Mouse (Mus musculus): Measurements from ENCODE around the gene B4galt1.
A peak's percentile ranks its signal among the peaks of the same experiment; 100 is the strongest.

The B4galt1 gene

DNA sequence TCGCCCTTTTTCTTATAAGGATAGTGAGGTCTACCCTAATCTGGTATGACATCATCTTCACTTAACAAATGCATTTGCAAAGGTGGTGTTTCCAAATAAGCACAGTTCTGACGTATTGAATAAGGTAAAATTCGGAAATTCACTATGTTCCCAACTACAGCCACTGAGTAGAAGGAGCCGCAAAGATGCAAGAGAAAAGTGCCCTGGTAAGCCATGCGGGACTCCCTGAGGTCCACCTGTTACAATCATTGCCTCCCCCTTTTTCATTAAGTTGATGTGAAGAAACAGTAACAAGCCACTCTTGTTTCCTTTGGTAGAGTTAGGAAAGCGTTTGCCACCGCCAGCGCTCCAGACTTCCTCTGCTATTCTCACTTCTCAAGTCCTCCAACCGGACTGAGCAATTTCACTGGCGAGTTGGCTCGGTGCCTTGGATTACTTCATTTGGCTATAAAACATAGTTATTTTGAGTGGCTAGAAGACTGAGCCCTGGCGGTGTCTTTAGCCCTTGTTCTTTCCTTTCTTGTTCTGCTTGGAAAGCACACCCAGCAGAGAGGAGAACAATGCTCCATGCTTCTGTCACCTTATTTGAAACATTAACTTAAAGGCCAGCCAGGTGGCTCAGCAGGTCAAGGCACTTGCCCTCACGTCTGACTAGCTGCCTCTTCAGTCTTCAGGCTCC, 14.9 kb upstream of the B4galt1 start:
- peak; percentile 32 for DNase-seq

GRCm38 (mm10) chr4:40864361-40864760, 10.6 kb upstream of the B4galt1 start:
- no peak for DNase-seq

DNA sequence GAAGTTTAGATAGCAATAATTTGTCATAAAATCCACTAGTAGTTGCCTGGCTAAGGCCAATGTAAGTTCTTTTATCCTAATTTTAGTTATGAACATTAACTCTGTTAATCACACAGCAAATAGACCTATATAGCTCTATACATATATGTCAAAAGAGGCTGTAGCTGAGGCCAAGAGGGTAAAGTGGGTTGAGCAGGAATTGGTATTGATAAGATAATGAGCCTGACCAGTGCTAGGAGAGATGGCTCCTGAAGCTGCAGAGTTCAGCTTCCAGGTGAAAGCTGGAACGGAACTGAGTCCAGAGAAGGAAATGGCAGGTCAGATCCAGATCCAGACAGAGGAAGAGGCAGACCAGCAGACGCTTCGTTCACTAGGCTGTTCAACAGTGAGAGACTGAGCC, 9.5 kb upstream of the B4galt1 start:
- DNase-seq: no peak

- no peak for DNase-seq
Observed at GRCm38 (mm10) chr4:40861131-40861530, 7.3 kb upstream of the B4galt1 start.

GRCm38 (mm10) chr4:40857824-40858346, 4.1 kb upstream of the B4galt1 start:
- DNase-seq: no peak

GRCm38 (mm10) chr4:40856571-40856970, 2.8 kb upstream of the B4galt1 start:
- DNase-seq: no peak

GRCm38 (mm10) chr4:40854387-40854933, 655 bp upstream of the B4galt1 start:
- DNase-seq: no peak

- DNase-seq: no peak
Observed at GRCm38 (mm10) chr4:40852861-40853564, 792 bp downstream of the B4galt1 start.

DNA sequence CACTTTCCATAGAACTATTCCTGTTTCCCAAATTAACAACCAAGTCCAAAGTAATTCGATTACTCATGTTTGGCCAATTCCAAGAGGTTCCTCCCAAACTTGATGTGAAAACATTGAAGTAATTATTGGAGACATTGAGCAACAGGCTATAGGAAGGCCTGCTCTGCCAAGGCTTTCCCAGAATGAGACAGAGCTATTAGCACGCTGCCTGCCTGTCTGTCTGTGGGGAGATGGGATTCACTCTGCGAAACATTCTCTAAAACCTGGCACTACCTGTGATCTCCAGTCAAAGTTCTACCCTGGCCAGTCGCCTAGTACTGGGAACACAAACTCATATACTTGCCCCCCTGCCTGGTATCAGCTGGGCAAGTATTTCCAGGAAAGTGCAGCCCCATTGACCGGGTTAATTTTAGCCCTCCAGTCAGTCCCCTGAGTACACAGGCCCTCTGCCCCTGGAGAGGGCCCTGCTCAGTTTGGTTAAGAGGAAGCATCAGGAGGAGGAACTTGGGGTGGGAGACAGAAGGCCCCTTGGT, 1.5 kb downstream of the B4galt1 start:
- no peak for DNase-seq

DNA sequence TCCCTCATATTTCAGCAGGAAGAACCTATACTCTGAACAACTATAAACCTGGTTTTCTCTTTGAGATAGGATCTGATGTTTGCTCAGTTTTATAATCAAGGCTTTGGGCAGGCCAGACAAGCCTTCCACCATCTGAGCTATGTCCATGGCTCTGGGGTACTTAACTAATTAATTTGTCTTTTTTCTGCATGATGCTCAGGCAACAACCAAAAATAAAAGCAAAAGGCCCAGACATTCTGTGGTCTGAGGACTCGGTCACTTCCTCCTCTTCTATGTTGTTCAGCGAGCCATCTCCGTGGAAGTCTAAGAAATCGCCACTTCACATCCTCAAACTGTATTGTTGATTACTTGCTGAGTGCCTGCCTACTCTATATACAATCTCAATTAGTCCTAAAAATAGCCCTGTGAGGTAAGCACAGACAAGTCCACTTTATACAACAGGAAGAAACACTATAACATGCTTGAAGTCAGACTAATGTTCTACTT, 2.0 kb downstream of the B4galt1 start:
- DNase-seq: no peak

DNA sequence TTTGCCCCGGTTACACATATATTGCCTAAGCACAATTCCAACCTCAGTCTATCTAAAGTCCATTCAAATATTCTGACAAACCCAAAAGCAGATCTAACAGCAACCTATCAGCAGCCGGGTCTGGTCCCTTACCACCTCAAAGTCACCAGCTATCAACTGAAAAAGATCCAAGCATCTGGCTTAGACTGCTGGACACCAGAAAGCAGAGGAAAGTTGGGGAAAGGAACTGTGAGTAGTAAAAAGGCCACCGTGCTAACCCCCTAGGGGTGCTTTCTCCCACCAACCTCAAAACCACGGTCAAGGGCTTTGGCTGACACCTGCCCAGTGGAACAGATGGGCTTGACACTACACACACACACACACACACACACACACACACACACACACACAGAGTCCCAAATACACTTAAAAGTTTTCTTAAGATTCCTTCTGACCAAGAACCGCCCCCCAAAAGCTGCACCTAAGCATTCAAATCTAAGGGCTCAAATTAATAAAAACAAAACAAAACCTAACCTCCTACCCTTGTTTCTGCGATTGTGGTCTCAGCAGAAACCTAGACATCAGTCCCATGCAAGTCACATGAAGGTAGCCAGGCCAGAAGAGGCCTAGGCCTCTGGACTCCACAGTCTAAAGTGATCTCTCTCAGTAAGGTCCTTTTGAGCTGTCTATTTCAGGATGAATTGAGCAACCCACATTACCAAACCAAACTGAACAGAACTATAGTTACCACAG, 2.6 kb downstream of the B4galt1 start:
- DNase-seq: no peak

GRCm38 (mm10) chr4:40850582-40850981, 3.2 kb downstream of the B4galt1 start:
- no peak for DNase-seq

GRCm38 (mm10) chr4:40849518-40849917, 4.3 kb downstream of the B4galt1 start:
- DNase-seq: no peak

DNA sequence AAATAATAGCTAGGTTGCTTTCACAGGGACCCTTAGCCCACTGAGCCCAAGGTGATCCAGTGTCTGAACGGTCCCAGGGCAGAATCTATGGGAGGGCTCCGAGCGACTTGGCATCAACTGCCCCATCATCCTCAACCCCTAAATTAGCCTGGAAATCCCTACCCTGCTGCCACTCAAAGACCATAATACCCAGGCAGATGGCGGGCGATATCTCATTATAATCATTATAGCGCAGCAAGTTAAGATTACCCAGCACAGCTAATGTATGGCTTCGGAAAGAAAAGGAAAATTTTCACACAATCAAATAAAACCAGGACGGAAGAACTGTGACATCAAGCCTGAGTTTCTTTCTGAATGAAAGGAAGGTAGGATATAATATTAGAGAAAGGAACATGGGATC, 5.6 kb downstream of the B4galt1 start:
- no peak for DNase-seq

- no peak for DNase-seq
Observed at GRCm38 (mm10) chr4:40847160-40847559, 6.6 kb downstream of the B4galt1 start.

DNA sequence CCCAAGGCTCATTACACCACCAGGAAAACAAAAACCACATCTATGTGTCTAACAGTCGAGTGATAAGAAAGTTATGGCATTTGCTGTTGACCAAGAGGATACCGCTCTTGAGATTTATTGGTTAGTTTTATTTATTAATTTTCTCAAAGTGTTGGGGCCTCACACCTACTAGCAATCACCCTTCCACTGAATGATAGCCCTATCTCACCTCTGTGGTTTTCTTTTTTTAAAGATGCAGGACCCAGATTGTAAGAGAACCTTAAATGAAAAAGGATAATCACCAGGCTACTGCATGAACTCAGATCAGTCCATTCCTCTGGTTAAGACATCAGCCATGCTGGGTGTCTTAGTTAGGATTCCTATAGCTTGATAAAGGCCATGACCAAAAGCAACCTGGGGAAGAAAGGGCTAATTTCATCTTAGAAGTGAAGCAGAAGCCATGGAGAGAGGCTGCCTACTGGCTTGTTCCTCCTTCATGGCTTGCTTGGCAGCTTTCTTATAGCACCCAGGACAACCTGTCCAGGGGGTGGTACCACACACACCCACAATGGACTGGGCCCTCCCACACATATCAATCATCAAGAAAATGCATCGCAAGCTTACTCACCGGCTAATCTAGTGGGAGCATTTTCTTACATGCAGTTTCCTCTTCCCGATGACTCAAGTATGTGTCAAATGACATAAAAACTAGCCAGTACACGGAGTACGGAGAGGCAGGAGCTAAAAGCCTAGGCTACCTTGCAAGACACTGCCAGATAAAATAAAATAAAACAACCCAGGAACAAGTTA, 7.5 kb downstream of the B4galt1 start:
- no peak for DNase-seq

DNA sequence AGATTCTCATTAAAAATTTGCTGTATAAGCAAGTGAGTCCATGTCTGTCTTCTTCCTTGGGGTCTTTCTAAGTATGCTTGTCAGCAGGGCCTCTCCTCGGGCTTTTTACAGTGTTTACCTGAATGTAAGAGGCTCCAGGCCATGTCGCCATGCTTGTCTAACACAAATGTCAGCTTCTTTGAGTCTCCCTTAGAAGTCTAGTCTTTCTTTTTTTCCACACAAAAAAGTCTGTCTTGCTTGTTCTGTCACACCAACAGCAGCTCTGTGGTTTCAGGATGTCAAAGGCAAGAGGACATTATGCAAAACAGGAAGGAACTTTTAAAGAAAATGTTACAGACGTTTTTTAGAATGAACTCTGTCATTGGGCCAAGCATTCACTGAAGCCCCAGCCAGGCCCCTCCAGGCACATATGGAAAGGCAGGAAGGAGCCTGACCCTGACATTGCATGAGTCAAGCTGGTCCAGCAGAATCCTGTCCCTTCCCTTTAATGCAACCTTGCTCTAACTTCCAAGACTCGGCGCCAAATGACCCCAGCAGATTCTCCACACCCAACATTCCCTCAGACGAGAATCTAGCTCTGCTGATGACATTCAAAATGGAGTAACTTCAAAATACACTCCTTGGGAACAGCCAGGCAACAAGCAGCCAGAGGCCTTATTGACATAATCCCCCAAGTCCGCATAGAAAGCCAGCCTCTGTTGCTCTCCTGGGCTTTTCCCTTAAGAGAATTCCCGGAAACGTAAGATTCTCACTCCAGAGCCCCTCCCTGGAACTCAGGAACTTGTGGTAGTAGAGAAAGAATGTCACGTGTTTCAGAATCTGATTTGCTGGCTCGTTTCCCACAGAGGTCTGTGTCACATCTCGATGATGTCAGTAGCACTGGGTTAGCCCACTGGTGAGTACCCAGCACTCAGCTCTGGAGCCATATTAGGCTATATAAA, 8.7 kb downstream of the B4galt1 start:
- no peak for DNase-seq

DNA sequence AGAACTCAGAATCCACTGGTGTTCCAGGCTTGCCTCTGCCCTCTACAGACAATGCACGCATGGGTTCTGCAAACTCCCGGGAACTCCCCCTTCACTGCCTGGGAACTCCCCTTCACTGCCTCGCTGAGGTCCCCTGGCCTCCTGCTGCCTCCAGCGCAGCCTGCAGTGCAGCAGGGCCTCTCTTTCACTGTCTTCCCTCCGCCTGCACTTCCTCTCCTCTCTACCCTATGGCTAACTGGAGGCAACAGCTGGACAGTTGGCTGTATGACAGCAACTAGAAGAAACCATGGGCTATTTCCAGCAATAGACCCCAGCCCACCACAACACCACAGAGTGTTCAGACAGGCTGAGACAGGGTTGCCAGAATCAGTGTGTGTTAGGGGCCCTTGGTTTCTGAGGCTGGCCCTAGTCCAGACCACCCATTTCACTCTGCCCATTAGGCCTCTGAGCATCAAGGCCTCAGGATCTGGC, 9.5 kb downstream of the B4galt1 start:
- DNase-seq: no peak

GRCm38 (mm10) chr4:40843726-40844125, 10.1 kb downstream of the B4galt1 start:
- DNase-seq: no peak

DNA sequence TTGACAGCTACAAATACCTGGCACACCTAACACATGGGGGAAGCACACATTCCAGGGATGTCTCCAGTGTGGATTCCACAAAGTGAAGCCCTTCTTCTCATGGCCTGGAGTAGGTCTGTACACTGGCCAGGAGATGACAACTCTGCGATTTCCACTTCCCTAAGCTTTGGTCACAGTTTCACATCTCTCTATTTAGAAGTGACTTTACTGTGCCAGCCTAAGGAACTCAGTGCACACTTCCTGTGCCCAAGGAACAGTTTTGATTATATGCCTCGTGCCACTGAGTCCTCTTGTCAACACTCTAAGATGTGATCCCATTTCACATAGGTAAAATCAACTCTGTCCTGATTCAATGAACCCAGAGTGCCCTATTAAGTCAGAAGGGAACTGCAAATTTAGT, 13.4 kb downstream of the B4galt1 start:
- DNase-seq: no peak

DNA sequence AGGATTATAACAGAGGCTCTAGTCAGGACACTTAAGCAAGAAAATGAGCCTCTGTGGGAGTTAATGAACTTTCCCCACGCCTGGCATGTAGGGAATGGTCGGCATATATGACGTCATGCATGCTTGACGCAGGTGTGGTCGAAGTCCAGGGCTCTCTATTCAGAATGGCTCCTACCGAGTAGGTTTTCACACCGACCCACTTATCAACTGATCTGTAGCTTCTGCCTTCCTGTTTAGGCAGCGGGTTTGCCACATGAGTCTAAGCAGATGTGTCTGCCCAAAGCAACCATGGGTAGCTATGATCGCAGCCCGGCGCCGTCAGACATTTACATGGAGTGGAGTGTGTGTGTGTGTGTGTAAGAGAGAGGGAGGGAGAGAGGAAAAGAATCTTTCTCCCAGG, 14.6 kb downstream of the B4galt1 start:
- DNase-seq: no peak
